Mouse (Mus musculus) layer of hippocampus, postnatal 25 days (tissue): ENCODE measurements around the gene Snu13. TPM values are rescaled to one million over a fixed set of nuclear protein-coding genes. Genes with fewer than 3 reads are reported as not detected.

Source experiments
- DNase-seq, 2 experiments: peaks; one replicate each; pipeline ENCODE4 v3.0.0; 2022; ENCODE audit warnings: mixed read lengths in 2 of 2, low spot score in 1 of 2; ENCODE audit errors: extremely low spot score in 1 of 2
- total RNA-seq, 2 experiments: library from RNA; stranded (reverse); gene quantifications; 2 replicates each; pipeline ENCODE4 v1.2.3; 2021

Gene Snu13
- total RNA-seq, 2 experiments from 2014 or later, result 103 to 104 TPM

GRCm38 (mm10) chr15:82027726-82028125, 19.7 kb downstream of the Snu13 start:
- DNase-seq, result no peak

- DNase-seq, result no peak
Observed at GRCm38 (mm10) chr15:82027276-82027675, 20.1 kb downstream of the Snu13 start.

- DNase-seq, result no peak
Observed at GRCm38 (mm10) chr15:82023965-82024635, 23.3 kb downstream of the Snu13 start.

GRCm38 (mm10) chr15:82022535-82023088, 24.8 kb downstream of the Snu13 start:
- DNase-seq, result no peak

- no peak for DNase-seq
Observed at GRCm38 (mm10) chr15:82019288-82019687, 28.1 kb downstream of the Snu13 start.

- no peak for DNase-seq
Observed at GRCm38 (mm10) chr15:82017461-82017860, 29.9 kb downstream of the Snu13 start.

- no peak for DNase-seq
Observed at GRCm38 (mm10) chr15:82016830-82017229, 30.6 kb downstream of the Snu13 start.

GRCm38 (mm10) chr15:82016101-82016808, 31.1 kb downstream of the Snu13 start:
- DNase-seq, result peak; percentile 94 to 99

- peak; percentile 14 to 15 for DNase-seq
Observed at GRCm38 (mm10) chr15:82015392-82016100, 31.9 kb downstream of the Snu13 start.

GRCm38 (mm10) chr15:82014745-82015391, 32.5 kb downstream of the Snu13 start:
- DNase-seq, result no peak

GRCm38 (mm10) chr15:82011947-82012346, 35.5 kb downstream of the Snu13 start:
- DNase-seq, result no peak

- no peak for DNase-seq
Observed at GRCm38 (mm10) chr15:82004257-82004656, 43.1 kb downstream of the Snu13 start.

- DNase-seq, result no peak
Observed at GRCm38 (mm10) chr15:81993992-81994391, 53.4 kb downstream of the Snu13 start.

- DNase-seq, result no peak
Observed at GRCm38 (mm10) chr15:81990549-81990948, 56.8 kb downstream of the Snu13 start.

Other genes starting within 250 kb of the Snu13 start
- 100 to 1,000 TPM; 237 to 266 TPM for gene Tef, start 245.2 kb downstream of the Snu13 start, total RNA-seq
- 10 to 100 TPM; 27.7 to 34.1 TPM for gene Tob2, start 188.8 kb downstream of the Snu13 start, total RNA-seq
- gene Phf5a, start 175.7 kb downstream of the Snu13 start, total RNA-seq, result 10 to 100 TPM; 32.6 to 40.0 TPM
- gene Aco2, start 175.3 kb downstream of the Snu13 start, total RNA-seq, result 100 to 1,000 TPM; 475 to 495 TPM
- gene Polr3h, start 121.4 kb downstream of the Snu13 start, total RNA-seq, result 10 to 100 TPM; 48.0 to 52.8 TPM
- gene Csdc2, start 110.8 kb downstream of the Snu13 start, total RNA-seq, result 10 to 100 TPM; 89.9 to 90.2 TPM
- gene Pmm1, start 86.7 kb downstream of the Snu13 start, total RNA-seq, result 100 to 1,000 TPM; 209 to 227 TPM
- gene 1700029P11Rik, start 67.1 kb downstream of the Snu13 start, total RNA-seq, result not detected
- 10 to 100 TPM; 23.5 to 24.0 TPM for gene Xrcc6, start 59.8 kb downstream of the Snu13 start, total RNA-seq
- 100 to 1,000 TPM; 123 to 131 TPM for gene Desi1, start 13.7 kb downstream of the Snu13 start, total RNA-seq
- not detected for gene 4930407I10Rik, start 11.6 kb upstream of the Snu13 start, total RNA-seq
- gene Mei1, start 22.4 kb upstream of the Snu13 start, total RNA-seq, result under 1 TPM; 0.12 to 0.59 TPM
- 10 to 100 TPM; 11.2 to 15.8 TPM for gene Ccdc134, start 80.3 kb upstream of the Snu13 start, total RNA-seq
- gene Srebf2, start 99.6 kb upstream of the Snu13 start, total RNA-seq, result 100 to 1,000 TPM; 172 to 174 TPM
- 1 to 10 TPM; 1.4 to 1.9 TPM for gene Shisa8, start 165.2 kb upstream of the Snu13 start, total RNA-seq
- under 1 TPM in 1 of 2 experiments, not detected in 1; 0.22 TPM for gene Tnfrsf13c, start 176.8 kb upstream of the Snu13 start, total RNA-seq
- 1 to 10 TPM; 2.2 to 2.4 TPM for gene Cenpm, start 197.2 kb upstream of the Snu13 start, total RNA-seq
- gene 1500009C09Rik, start 204.8 kb upstream of the Snu13 start, total RNA-seq, result 100 to 1,000 TPM in 1 of 2 experiments, 10 to 100 TPM in 1; 98.3 to 111 TPM
- 100 to 1,000 TPM; 617 to 679 TPM for gene Sept3, start 227.3 kb upstream of the Snu13 start, total RNA-seq